Mouse (Mus musculus): Measurements from ENCODE around the gene Esr1.
A peak's percentile ranks its signal among the peaks of the same experiment; 100 is the strongest.

Esr1 gene

GRCm38 (mm10) chr10:4620596-4621504 lies 9.5 kb downstream of the Esr1 start:
- no peak for DNase-seq (ENCODE audit: low spot score)

GRCm38 (mm10) chr10:4621505-4621815 lies 10.1 kb downstream of the Esr1 start:
- DNase-seq (ENCODE audit: low spot score): no peak

- DNase-seq (ENCODE audit: low spot score): no peak
These were observed 11.9 kb downstream of the Esr1 start for GRCm38 (mm10) chr10:4623319-4623718.

- no peak for DNase-seq (ENCODE audit: low spot score)
These were observed 13.2 kb downstream of the Esr1 start for GRCm38 (mm10) chr10:4624581-4624980.

GRCm38 (mm10) chr10:4625300-4625699 lies 13.9 kb downstream of the Esr1 start:
- no peak for DNase-seq (ENCODE audit: low spot score)

GRCm38 (mm10) chr10:4626432-4626831 lies 15.0 kb downstream of the Esr1 start:
- no peak for DNase-seq (ENCODE audit: low spot score)

- DNase-seq (ENCODE audit: low spot score): no peak
These were observed 15.6 kb downstream of the Esr1 start for GRCm38 (mm10) chr10:4626996-4627395.

GRCm38 (mm10) chr10:4627415-4627814 lies 16.0 kb downstream of the Esr1 start:
- no peak for DNase-seq (ENCODE audit: low spot score)

- DNase-seq (ENCODE audit: low spot score): no peak
These were observed 17.9 kb downstream of the Esr1 start for GRCm38 (mm10) chr10:4629314-4629713.

- DNase-seq (ENCODE audit: low spot score): no peak
These were observed 20.9 kb downstream of the Esr1 start for GRCm38 (mm10) chr10:4632211-4632704.

GRCm38 (mm10) chr10:4633287-4634030 lies 22.1 kb downstream of the Esr1 start:
- DNase-seq (ENCODE audit: low spot score): no peak

- DNase-seq (ENCODE audit: low spot score): no peak
These were observed 24.3 kb downstream of the Esr1 start for GRCm38 (mm10) chr10:4635740-4636139.

- DNase-seq (ENCODE audit: low spot score): no peak
These were observed 34.7 kb downstream of the Esr1 start for GRCm38 (mm10) chr10:4646074-4646473.

- DNase-seq (ENCODE audit: low spot score): no peak
These were observed 35.5 kb downstream of the Esr1 start for GRCm38 (mm10) chr10:4646851-4647250.

- DNase-seq (ENCODE audit: low spot score): no peak
These were observed 54.0 kb downstream of the Esr1 start for GRCm38 (mm10) chr10:4665380-4665779.

- DNase-seq (ENCODE audit: low spot score): no peak
These were observed 55.6 kb downstream of the Esr1 start for GRCm38 (mm10) chr10:4667006-4667405.

GRCm38 (mm10) chr10:4670053-4670452 lies 58.7 kb downstream of the Esr1 start:
- no peak for DNase-seq (ENCODE audit: low spot score)

- DNase-seq (ENCODE audit: low spot score): no peak
These were observed 60.5 kb downstream of the Esr1 start for GRCm38 (mm10) chr10:4671876-4672275.

GRCm38 (mm10) chr10:4673311-4673816 lies 62.0 kb downstream of the Esr1 start:
- DNase-seq (ENCODE audit: low spot score): no peak

GRCm38 (mm10) chr10:4674983-4675592 lies 63.7 kb downstream of the Esr1 start:
- DNase-seq (ENCODE audit: low spot score): peak; percentile 21

GRCm38 (mm10) chr10:4683106-4683505 lies 71.7 kb downstream of the Esr1 start:
- DNase-seq (ENCODE audit: low spot score): no peak

- no peak for DNase-seq (ENCODE audit: low spot score)
These were observed 72.4 kb downstream of the Esr1 start for GRCm38 (mm10) chr10:4683711-4684265.

All from left cerebral cortex, adult 11 months (tissue).